Mouse (Mus musculus) liver, embryonic 16.5 days (tissue): ENCODE results near the gene Olfr544. TPM values are rescaled to one million over a fixed set of nuclear protein-coding genes. Genes with fewer than 3 reads are reported as not detected.
A peak's percentile ranks its signal among the peaks of the same experiment; 100 is the strongest.
"Not testable (repeated sequence)": the region's sequence is repeated elsewhere in the genome, so short reads cannot be mapped to it uniquely, and the experiment has no call there.

ENCODE experiments used
- ATAC-seq: fragments of 200-750 bp; cut with Nextera tagmentation; 2 replicates; pipeline ENCODE4 v1.8.0; 2017; ENCODE audit warnings: low read depth, mild to moderate bottlenecking, moderate number of reproducible peaks, moderate library complexity
- H3K27ac ChIP-seq: fragments of 300-500 bp; sonication (generic); 2 replicates; pipeline ENCODE4 v1.5.1; 2014; ENCODE audit warnings: mild to moderate bottlenecking, low read length
- H3K27me3 ChIP-seq: fragments of 300-500 bp; sonication (generic); 2 replicates; pipeline ENCODE4 v1.6.1; 2014; ENCODE audit warnings: low read depth, low read length, mixed read lengths; ENCODE audit not compliant: control insufficient read depth, insufficient read depth
- H3K36me3 ChIP-seq: fragments of 300-500 bp; sonication (generic); 2 replicates; pipeline ENCODE4 v1.6.1; 2014; ENCODE audit warnings: mild to moderate bottlenecking; ENCODE audit not compliant: control insufficient read depth, insufficient read depth
- H3K4me1 ChIP-seq: fragments of 300-500 bp; sonication (generic); 2 replicates; pipeline ENCODE4 v1.6.1; 2014; ENCODE audit warnings: low read depth, low read length, mixed read lengths; ENCODE audit not compliant: control insufficient read depth
- H3K4me2 ChIP-seq: fragments of 300-500 bp; sonication (generic); 2 replicates; pipeline ENCODE4 v1.6.1; 2014; ENCODE audit warnings: low read depth, low read length, mixed read lengths
- H3K4me3 ChIP-seq: fragments of 300-500 bp; sonication (generic); 2 replicates; pipeline ENCODE4 v1.5.1; 2014; ENCODE audit warnings: low read depth, mild to moderate bottlenecking, low read length
- H3K9ac ChIP-seq: fragments of 300-500 bp; sonication (generic); 2 replicates; pipeline ENCODE4 v1.6.1; 2014; ENCODE audit warnings: low read depth, low read length
- H3K9me3 ChIP-seq: fragments of 300-500 bp; sonication (generic); replicated peaks from 2 replicates; pipeline ENCODE4 v1.6.1; 2016; ENCODE audit warnings: low read length; ENCODE audit not compliant: control insufficient read depth
- WGBS: fragments of 180-500 bp; shearing (Covaris S2); extraction: QIAGEN DNeasy Blood & Tissue Kit; methylation state at CpG from one replicate; pipeline ENCODE4 v1.1.7; 2014; ENCODE audit not compliant: insufficient replicate concordance; 5-methylcytosine and 5-hydroxymethylcytosine counted together
- polyA plus RNA-seq: library from polyadenylated mRNA; unstranded; fragments of >200 nt; fragmentation: Nextera tagmentation; extraction: Ambion mirVana; gene quantifications from 2 replicates; pipeline ENCODE4 v1.2.1, GENCODE M21; 2015

Olfr544 gene
- polyA plus RNA-seq, 1 experiment from 2014 or later = 0.08 TPM

DNA sequence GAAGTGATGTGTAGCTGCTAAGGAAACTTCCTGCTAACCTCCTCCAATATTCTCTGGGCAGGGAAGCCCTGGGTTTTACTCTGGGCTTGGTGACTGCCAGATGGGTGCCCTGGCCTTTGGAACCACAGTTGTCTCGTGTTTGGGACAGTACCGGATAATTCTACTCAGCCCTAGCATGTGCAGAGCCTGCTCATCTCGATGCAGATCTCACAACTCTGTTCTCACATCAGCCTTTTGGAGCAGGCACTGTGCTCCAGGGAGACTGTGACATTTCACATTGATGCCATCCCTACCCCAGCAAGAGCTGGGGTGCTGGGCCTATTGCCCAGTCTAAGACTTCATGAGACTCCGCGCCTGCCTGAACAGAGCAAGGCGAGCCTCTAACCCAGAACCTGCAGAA is 20.6 kb upstream of the Olfr544 start:
- H3K27me3 ChIP-seq = no peaks in the 10 kb centered on the region; the same call in 1 of the 2 replicates
- H3K9ac ChIP-seq = no peak overlapping the region
- no peak overlapping the region for H3K4me2 ChIP-seq
- no peak for ATAC-seq
- no peaks in the 10 kb centered on the region for H3K9me3 ChIP-seq
- no peaks in the 10 kb centered on the region for H3K4me1 ChIP-seq
- WGBS = 76% methylated on average over 6 of the region's 6 CpGs
- no peaks in the 10 kb centered on the region for H3K36me3 ChIP-seq
- H3K27ac ChIP-seq = no peak overlapping the region
- no peak overlapping the region for H3K4me3 ChIP-seq

DNA sequence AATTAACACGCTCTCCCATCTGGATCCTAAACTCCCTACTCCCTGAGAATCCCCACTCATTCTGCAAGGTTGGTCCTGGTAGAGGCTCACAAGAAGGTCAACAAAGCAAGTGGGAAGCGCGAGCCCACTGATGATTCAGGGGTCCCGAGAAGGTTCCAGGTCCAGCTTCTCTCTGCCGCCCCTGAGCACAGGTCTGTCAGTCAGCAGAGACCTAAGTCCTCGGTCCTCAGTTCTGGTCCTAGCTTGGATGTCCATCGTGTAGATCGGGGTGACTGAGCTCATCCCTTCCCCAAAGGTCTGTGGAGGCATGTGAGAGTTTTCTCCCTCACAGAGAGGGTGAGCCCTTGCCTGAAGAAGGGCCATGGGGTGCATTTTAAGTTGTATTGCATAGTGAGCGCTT is 20.0 kb upstream of the Olfr544 start:
- no peaks in the 10 kb centered on the region; the same call in 1 of the 2 replicates for H3K27me3 ChIP-seq
- no peaks in the 10 kb centered on the region for H3K9me3 ChIP-seq
- no peak overlapping the region for H3K4me2 ChIP-seq
- no peaks in the 10 kb centered on the region for H3K4me1 ChIP-seq
- no peak overlapping the region for H3K27ac ChIP-seq
- no peak for ATAC-seq
- H3K9ac ChIP-seq = no peak overlapping the region
- WGBS = 59% methylated on average over 9 of the region's 9 CpGs
- H3K4me3 ChIP-seq = no peak overlapping the region
- no peaks in the 10 kb centered on the region for H3K36me3 ChIP-seq

DNA sequence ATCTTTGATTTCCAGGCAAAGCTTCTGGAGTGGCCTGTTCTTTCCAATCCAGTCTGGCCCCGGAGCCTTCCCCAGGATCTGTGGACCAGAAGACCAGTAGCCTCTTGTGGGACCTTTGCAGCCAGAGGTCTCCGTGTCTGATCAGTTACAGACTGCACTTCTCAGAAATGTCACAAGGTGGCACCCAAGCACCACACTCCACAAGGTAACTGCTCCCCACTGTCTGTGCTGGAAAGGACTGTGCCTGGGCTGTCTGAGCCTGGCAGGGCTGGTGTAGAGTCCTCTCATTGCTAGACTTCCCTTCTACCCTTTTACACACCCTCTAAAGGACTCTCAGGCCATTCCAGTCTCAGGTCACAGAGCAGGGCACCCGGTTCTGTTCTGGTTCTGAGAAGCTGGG is 18.7 kb upstream of the Olfr544 start:
- WGBS = 34% methylated on average over 3 of the region's 3 CpGs
- H3K27me3 ChIP-seq = no peaks in the 10 kb centered on the region; the same call in 1 of the 2 replicates
- no peaks in the 10 kb centered on the region for H3K36me3 ChIP-seq
- ATAC-seq = peak; percentile 30; the same call in 1 of the 2 replicates
- no peak overlapping the region for H3K27ac ChIP-seq
- no peaks in the 10 kb centered on the region for H3K9me3 ChIP-seq
- H3K9ac ChIP-seq = no peak overlapping the region
- H3K4me3 ChIP-seq = no peak overlapping the region
- H3K4me1 ChIP-seq = no peaks in the 10 kb centered on the region
- H3K4me2 ChIP-seq = no peak overlapping the region

DNA sequence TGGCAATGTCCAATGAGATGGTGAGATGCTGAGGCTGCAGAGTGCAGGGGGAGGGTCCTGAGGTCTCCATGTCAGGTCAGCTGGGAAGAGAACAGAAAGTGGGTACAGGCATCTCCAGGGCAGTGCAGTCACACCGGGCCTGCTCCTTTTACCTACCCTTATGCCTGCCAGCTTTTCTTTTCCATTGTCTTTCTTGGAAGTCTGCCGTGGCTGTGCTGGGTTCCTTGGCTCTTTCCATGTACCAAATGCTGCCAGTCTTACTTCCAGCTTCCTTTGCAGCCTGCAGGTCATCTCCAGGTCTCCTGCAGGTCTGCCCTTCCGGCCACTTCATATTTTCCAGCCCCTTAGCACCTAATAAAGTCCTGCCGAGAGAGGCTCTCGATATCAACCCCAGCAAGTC is 13.9 kb upstream of the Olfr544 start:
- Histone ChIP-seq H3K4me1 (no peaks in the 10 kb centered on the region), H3K27me3 (no peaks in the 10 kb centered on the region), H3K36me3 (no peaks in the 10 kb centered on the region), H3K27ac (no peak overlapping the region), H3K9me3 (no peaks in the 10 kb centered on the region), H3K9ac (no peak overlapping the region), H3K4me2 (no peak overlapping the region), H3K4me3 (no peak overlapping the region)
- ATAC-seq = no peak
- 63% methylated on average over 5 of the region's 5 CpGs for WGBS

DNA sequence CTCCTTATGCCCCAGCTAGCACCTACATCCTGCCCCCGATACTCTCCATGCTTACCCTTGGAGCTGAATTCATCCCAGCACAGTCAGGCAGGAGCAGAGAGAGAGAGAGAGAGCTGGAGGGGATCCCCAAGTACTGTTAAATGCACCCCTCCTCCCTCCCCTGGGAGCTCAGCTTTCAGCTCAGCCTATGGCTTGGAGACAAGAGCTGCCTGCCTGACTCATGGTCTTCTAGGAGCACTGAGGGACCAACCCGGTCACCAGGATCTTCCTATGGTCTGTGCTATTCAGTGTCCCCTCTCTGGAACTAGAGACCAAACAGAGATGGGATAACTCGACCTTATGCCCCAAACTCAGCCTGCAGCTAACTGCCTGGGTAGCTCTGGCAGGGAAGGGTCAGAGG is 11.4 kb upstream of the Olfr544 start, which contains the start of gene Olfr545:
Olfr545 (minus strand) TSS at position 101 of the 400 bp plus-strand sequence.
- H3K4me2 ChIP-seq = no peak within 1 kb of the TSS
- no peak for ATAC-seq
- no peaks in the 10 kb centered on the region for H3K9me3 ChIP-seq
- H3K36me3 ChIP-seq = no peaks in the 10 kb centered on the region
- 44% methylated on average over 3 of the region's 3 CpGs for WGBS
- H3K27me3 ChIP-seq = no peaks in the 10 kb centered on the region
- H3K9ac ChIP-seq = no peak within 1 kb of the TSS
- H3K4me3 ChIP-seq = no peak within 1 kb of the TSS
- no peak within 1 kb of the TSS for H3K27ac ChIP-seq
- no peaks in the 10 kb centered on the region for H3K4me1 ChIP-seq

DNA sequence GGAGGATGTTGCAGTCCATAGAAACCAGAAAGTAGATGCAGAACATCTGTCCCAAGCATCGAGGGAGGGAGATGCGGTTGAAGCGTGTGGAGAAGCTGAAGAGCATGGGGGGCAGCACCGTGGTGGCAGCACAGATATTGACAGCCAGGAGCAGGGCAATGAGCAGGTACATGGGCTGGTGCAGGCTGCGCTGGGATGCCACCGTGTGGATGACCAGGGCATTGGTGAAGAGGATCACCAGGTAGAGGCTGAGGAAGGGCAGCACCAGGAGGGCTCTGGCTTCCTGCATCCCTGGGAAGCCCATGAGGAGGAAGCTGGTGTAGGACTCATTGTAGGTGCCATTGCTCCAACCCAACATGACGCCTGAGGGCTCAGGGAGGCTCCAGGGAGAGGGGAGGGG is 6.3 kb upstream of the Olfr544 start:
- not testable (repeated sequence) for H3K27me3 ChIP-seq, ATAC-seq, H3K27ac ChIP-seq, H3K4me2 ChIP-seq, H3K4me1 ChIP-seq, H3K36me3 ChIP-seq, H3K9ac ChIP-seq, H3K9me3 ChIP-seq, H3K4me3 ChIP-seq
- 48% methylated on average over 7 of the region's 7 CpGs for WGBS

DNA sequence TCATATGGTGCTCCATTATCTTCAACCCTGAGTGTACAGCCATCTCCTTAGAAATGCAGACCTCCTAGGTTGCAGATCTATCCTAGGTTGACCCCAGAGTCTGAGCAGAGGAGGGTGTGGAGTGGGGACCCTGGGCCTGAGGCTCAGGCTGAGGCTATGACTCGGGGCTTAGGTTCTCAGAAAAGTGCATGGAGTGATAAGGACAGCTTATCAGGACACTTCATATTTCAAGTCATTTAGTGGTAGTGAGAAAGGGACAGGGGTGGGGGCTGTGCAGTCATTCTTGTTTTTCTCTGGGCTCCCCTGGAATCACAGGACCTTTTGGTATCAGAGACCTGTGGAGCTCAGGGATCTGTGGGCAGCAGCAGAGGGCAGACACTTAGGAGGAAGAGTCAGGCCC is 2.0 kb downstream of the Olfr544 start:
- 12% methylated on average over 1 of the region's 1 CpGs for WGBS
- Histone ChIP-seq H3K9ac (no peak overlapping the region), H3K27me3 (no peaks in the 10 kb centered on the region), H3K4me3 (no peak overlapping the region), H3K36me3 (no peaks in the 10 kb centered on the region), H3K4me1 (peaks cover 11% of the 10 kb centered on the region), H3K27ac (no peak overlapping the region), H3K9me3 (no peaks in the 10 kb centered on the region), H3K4me2 (no peak overlapping the region)
- peak; percentile 70 for ATAC-seq

DNA sequence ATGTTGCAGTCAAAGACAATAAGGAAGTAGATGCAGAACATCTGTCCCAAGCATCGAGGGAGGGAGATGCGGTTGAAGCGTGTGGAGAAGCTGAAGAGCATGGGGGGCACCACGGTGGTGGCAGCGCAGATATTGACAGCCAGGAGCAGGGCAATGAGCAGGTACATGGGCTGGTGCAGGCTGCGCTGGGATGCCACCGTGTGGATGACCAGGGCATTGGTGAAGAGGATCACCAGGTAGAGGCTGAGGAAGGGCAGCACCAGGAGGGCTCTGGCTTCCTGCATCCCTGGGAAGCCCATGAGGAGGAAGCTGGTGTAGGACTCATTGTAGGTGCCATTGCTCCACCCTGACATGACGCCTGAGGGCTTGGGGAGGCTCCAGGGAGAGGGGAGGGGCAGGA is 3.3 kb downstream of the Olfr544 start:
- H3K4me1 ChIP-seq = peaks cover 11% of the 10 kb centered on the region
- not testable (repeated sequence) for H3K9me3 ChIP-seq, H3K4me3 ChIP-seq, H3K9ac ChIP-seq, ATAC-seq, H3K4me2 ChIP-seq, H3K36me3 ChIP-seq, H3K27ac ChIP-seq, H3K27me3 ChIP-seq
- 56% methylated on average over 8 of the region's 8 CpGs for WGBS

DNA sequence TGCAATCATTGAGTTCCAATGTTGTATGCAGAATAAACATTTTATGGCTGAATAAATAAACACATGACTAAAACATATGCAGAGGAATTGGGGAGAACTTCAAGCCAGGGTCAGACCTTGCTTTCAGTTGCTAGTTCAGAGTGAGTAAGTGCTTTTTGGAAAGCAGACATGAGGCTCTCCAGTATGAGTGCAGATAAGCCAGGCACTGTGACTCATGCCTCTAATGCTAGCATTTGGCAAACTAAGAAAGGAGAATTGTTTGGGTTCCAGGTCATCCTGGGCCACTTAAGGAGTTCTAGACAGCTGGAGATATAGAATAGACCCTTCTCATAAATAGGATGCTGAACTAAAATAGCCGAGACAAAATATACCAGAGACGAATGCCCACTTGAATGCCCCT is 4.4 kb downstream of the Olfr544 start:
- Histone ChIP-seq H3K9me3 (no peaks in the 10 kb centered on the region), H3K27me3 (no peaks in the 10 kb centered on the region), H3K36me3 (no peaks in the 10 kb centered on the region), H3K4me2 (no peak overlapping the region), H3K27ac (no peak overlapping the region), H3K4me1 (peaks cover 11% of the 10 kb centered on the region), H3K9ac (no peak overlapping the region), H3K4me3 (no peak overlapping the region)
- ATAC-seq = no peak
- 59% methylated on average over 2 of the region's 2 CpGs for WGBS
